Mouse (Mus musculus): ENCODE results near the gene Cd70.

The Cd70 gene

GRCm38 (mm10) chr17:57099629-57100325 is 49.8 kb downstream of the Cd70 start:
- DNase-seq (ENCODE audit: low read depth in 1 of 2, low spot score in 2 of 2), result no peak

GRCm38 (mm10) chr17:57098321-57098720 is 51.3 kb downstream of the Cd70 start:
- no peak for DNase-seq (ENCODE audit: low read depth in 1 of 2, low spot score in 2 of 2)

GRCm38 (mm10) chr17:57096623-57096920 is 53.0 kb downstream of the Cd70 start:
- peak; percentile 45 to 71 for DNase-seq (ENCODE audit: low read depth in 1 of 2, low spot score in 2 of 2)
